Mouse (Mus musculus): ENCODE measurements around the gene Agap3. TPM values are rescaled to one million over a fixed set of nuclear protein-coding genes. Genes with fewer than 3 reads are reported as not detected.
A peak's percentile ranks its signal among the peaks of the same experiment; 100 is the strongest.

Gene Agap3
- total RNA-seq, 4 experiments from 2014 or later: 521 to 543 (median 525) TPM

- peak in 1 of 2 experiments; percentile 18 for DNase-seq (ENCODE audit: low spot score in 2 of 2)
Measured at GRCm38 (mm10) chr5:24427981-24428402, 24.0 kb upstream of the Agap3 start.

- no peak for DNase-seq (ENCODE audit: low spot score in 2 of 2)
Measured at GRCm38 (mm10) chr5:24428596-24428995, 23.4 kb upstream of the Agap3 start.

GRCm38 (mm10) chr5:24433993-24434392 lies 18.0 kb upstream of the Agap3 start:
- no peak for DNase-seq (ENCODE audit: low spot score in 2 of 2)

GRCm38 (mm10) chr5:24441187-24441586 lies 10.8 kb upstream of the Agap3 start:
- no peak for DNase-seq (ENCODE audit: low spot score in 2 of 2)

- no peak for DNase-seq (ENCODE audit: low spot score in 2 of 2)
Measured at GRCm38 (mm10) chr5:24442029-24442428, 9.9 kb upstream of the Agap3 start.

- DNase-seq (ENCODE audit: low spot score in 2 of 2): no peak
Measured at GRCm38 (mm10) chr5:24443204-24443603, 8.8 kb upstream of the Agap3 start.

GRCm38 (mm10) chr5:24443927-24444326 lies 8.1 kb upstream of the Agap3 start:
- DNase-seq (ENCODE audit: low spot score in 2 of 2): no peak

GRCm38 (mm10) chr5:24444746-24445427 lies 7.1 kb upstream of the Agap3 start, which contains the start of gene Fastk:
TSS of gene Fastk (minus strand) at chr5:24445287.
- DNase-seq (ENCODE audit: low spot score in 2 of 2): peak; percentile 78 to 92

- no peak for DNase-seq (ENCODE audit: low spot score in 2 of 2)
Measured at GRCm38 (mm10) chr5:24445428-24446080, 6.4 kb upstream of the Agap3 start.

- DNase-seq (ENCODE audit: low spot score in 2 of 2): no peak
Measured at GRCm38 (mm10) chr5:24446630-24447029, 5.3 kb upstream of the Agap3 start.

GRCm38 (mm10) chr5:24447624-24448298 lies 4.2 kb upstream of the Agap3 start, which contains the start of gene Tmub1:
TSS of gene Tmub1 (minus strand) at chr5:24447854.
- DNase-seq (ENCODE audit: low spot score in 2 of 2): peak; percentile 78 to 83

- peak; percentile 61 to 86 for DNase-seq (ENCODE audit: low spot score in 2 of 2)
Measured at GRCm38 (mm10) chr5:24451264-24452029, 530 bp upstream of the Agap3 start.

GRCm38 (mm10) chr5:24452691-24453233 lies 785 bp downstream of the Agap3 start:
- DNase-seq (ENCODE audit: low spot score in 2 of 2): no peak

- no peak for DNase-seq (ENCODE audit: low spot score in 2 of 2)
Measured at GRCm38 (mm10) chr5:24453283-24453984, 1.5 kb downstream of the Agap3 start.

- no peak for DNase-seq (ENCODE audit: low spot score in 2 of 2)
Measured at GRCm38 (mm10) chr5:24453985-24454303, 2.0 kb downstream of the Agap3 start.

GRCm38 (mm10) chr5:24455076-24455475 lies 3.1 kb downstream of the Agap3 start:
- DNase-seq (ENCODE audit: low spot score in 2 of 2): no peak

- no peak for DNase-seq (ENCODE audit: low spot score in 2 of 2)
Measured at GRCm38 (mm10) chr5:24455613-24456012, 3.6 kb downstream of the Agap3 start.

GRCm38 (mm10) chr5:24466762-24467161 lies 14.8 kb downstream of the Agap3 start:
- DNase-seq (ENCODE audit: low spot score in 2 of 2): no peak

- no peak for DNase-seq (ENCODE audit: low spot score in 2 of 2)
Measured at GRCm38 (mm10) chr5:24470600-24470999, 18.6 kb downstream of the Agap3 start.

GRCm38 (mm10) chr5:24472884-24473619 lies 21.1 kb downstream of the Agap3 start:
- DNase-seq (ENCODE audit: low spot score in 2 of 2): no peak
